Mouse (Mus musculus) midbrain, embryonic 11.5 days (tissue): ENCODE measurements around the gene Tnfsfm13. TPM values are rescaled to one million over a fixed set of nuclear protein-coding genes. Genes with fewer than 3 reads are reported as not detected.

Experiments
- ATAC-seq: fragments of 200-750 bp; cut with Nextera tagmentation; 2 replicates; pipeline ENCODE4 v1.8.0; 2017; ENCODE audit warnings: moderate TSS enrichment, moderate library complexity; ENCODE audit not compliant: low FRiP score
- DNase-seq: peaks from one replicate; pipeline ENCODE4 v3.0.0; 2015; ENCODE audit warnings: low spot score; ENCODE audit errors: missing footprints
- H3K27ac ChIP-seq: fragments of 300-500 bp; sonication (generic); 2 replicates; pipeline ENCODE4 v1.5.1; 2014; ENCODE audit warnings: low read depth, low read length
- H3K27me3 ChIP-seq: fragments of 300-500 bp; sonication (generic); 2 replicates; pipeline ENCODE4 v1.6.1; 2014; ENCODE audit warnings: mild to moderate bottlenecking, low read length, moderate library complexity, mixed read lengths; ENCODE audit not compliant: control insufficient read depth, insufficient read depth
- H3K36me3 ChIP-seq: fragments of 300-500 bp; sonication (generic); 2 replicates; pipeline ENCODE4 v1.6.1; 2014; ENCODE audit warnings: mild to moderate bottlenecking, low read length, moderate library complexity, mixed read lengths; ENCODE audit not compliant: control insufficient read depth, insufficient read depth
- H3K4me1 ChIP-seq: fragments of 300-500 bp; sonication (generic); 2 replicates; pipeline ENCODE4 v1.6.1; 2014; ENCODE audit warnings: low read length; ENCODE audit not compliant: control insufficient read depth, insufficient read depth
- H3K4me2 ChIP-seq: fragments of 300-500 bp; sonication (generic); 2 replicates; pipeline ENCODE4 v1.6.1; 2014; ENCODE audit warnings: mild to moderate bottlenecking, moderate library complexity
- H3K4me3 ChIP-seq: fragments of 300-500 bp; sonication (generic); 2 replicates; pipeline ENCODE4 v1.5.1; 2014; ENCODE audit warnings: low read depth, low read length
- H3K9ac ChIP-seq: fragments of 300-500 bp; sonication (generic); 2 replicates; pipeline ENCODE4 v1.6.1; 2014; ENCODE audit warnings: low read length
- H3K9me3 ChIP-seq: fragments of 300-500 bp; sonication (generic); 2 replicates; pipeline ENCODE4 v1.6.1; 2016; ENCODE audit warnings: low read length; ENCODE audit not compliant: control insufficient read depth
- WGBS: fragments of 180-500 bp; shearing (Covaris S2); extraction: QIAGEN DNeasy Blood & Tissue Kit; methylation state at CpG from one replicate; pipeline ENCODE4 v1.1.7; 2014; 5-methylcytosine and 5-hydroxymethylcytosine counted together
- polyA plus RNA-seq: library from polyadenylated mRNA; unstranded; fragments of >200 nt; fragmentation: Nextera tagmentation; extraction: Ambion mirVana; gene quantifications from 2 replicates; pipeline ENCODE4 v1.2.1, GENCODE M21; 2014

Tnfsfm13 gene
- polyA plus RNA-seq, 1 experiment from 2014 or later: 0.78 TPM

GRCm38 (mm10) chr11:69697396-69697795, 1.5 kb upstream of the Tnfsfm13 start:
- no peak overlapping the region for H3K9ac ChIP-seq
- no peak overlapping the region for H3K27ac ChIP-seq
- H3K4me2 ChIP-seq: no peak overlapping the region
- no peak for ATAC-seq
- H3K4me1 ChIP-seq: peaks cover 5% of the 10 kb centered on the region; the same call in 1 of the 2 replicates
- no peaks in the 10 kb centered on the region for H3K36me3 ChIP-seq
- H3K27me3 ChIP-seq: no peaks in the 10 kb centered on the region
- H3K4me3 ChIP-seq: no peak overlapping the region
- H3K9me3 ChIP-seq: no peaks in the 10 kb centered on the region
- WGBS: 96% methylated on average over 3 of the region's 3 CpGs
- peak; percentile 77 for DNase-seq

GRCm38 (mm10) chr11:69695046-69695360, 895 bp downstream of the Tnfsfm13 start:
- Histone ChIP-seq H3K4me2 (peak overlapping the region; percentile 65), H3K27ac (no peak overlapping the region), H3K9ac (peak overlapping the region; percentile 65), H3K9me3 (no peaks in the 10 kb centered on the region), H3K36me3 (no peaks in the 10 kb centered on the region), H3K27me3 (no peaks in the 10 kb centered on the region), H3K4me1 (peaks cover 5% of the 10 kb centered on the region; the same call in 1 of the 2 replicates), H3K4me3 (peak overlapping the region; percentile 32)
- DNase-seq (no peak), ATAC-seq (no peak)
- WGBS: 38% methylated on average over 6 of the region's 6 CpGs

DNA sequence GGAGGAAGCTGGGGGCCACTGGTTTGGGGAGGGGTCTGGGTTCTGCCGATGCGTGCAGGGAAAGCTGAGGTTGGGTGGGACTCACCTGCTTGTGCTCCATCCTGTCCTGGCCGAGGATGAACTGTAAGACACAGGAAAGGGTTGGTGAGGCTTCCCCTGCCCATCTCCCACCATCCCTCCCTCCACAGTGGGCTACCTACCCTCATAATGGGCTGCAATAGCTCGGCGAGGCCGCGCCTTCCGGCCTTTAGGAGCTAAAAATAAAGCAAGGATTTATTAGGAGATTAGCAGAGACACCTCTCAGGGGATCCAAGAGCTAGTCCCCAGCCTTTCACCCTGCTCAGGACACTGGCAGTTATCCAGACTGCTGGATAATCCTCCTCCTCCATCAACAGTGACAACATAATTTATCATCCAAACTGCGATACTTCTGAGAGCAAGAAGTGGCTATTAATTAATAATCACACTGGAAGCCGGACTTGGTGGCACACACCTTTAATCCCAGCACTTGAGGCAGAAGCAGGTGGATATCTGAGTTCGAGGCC, 2.4 kb downstream of the Tnfsfm13 start:
- Histone ChIP-seq H3K4me1 (peaks cover 5% of the 10 kb centered on the region; the same call in 1 of the 2 replicates), H3K4me2 (no peak overlapping the region), H3K9ac (no peak overlapping the region), H3K36me3 (no peaks in the 10 kb centered on the region), H3K4me3 (no peak overlapping the region), H3K27me3 (no peaks in the 10 kb centered on the region), H3K27ac (no peak overlapping the region), H3K9me3 (no peaks in the 10 kb centered on the region)
- ATAC-seq (no peak), DNase-seq (peak; percentile 35)
- 61% methylated on average over 11 of the region's 11 CpGs for WGBS

DNA sequence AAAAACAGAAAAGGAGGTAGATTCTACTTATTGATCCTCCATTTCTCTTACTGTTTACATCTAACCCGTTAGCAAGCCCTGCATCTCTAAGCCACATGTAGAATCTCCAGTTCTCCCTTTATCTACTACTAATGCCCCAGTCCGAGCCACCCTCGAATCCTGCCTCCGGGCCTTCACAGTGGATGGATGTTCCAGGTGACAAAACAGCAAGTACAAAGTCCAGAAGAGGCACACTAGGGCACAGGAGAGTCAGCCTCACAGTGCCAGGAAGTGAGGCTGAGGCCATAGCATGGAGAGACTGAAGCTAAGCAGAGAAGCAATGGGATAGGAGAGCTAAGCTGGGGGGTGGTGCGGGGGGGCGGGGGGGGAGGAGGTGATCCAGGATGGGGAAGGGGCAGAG, 3.0 kb downstream of the Tnfsfm13 start:
- H3K36me3 ChIP-seq: no peaks in the 10 kb centered on the region
- no peak overlapping the region for H3K9ac ChIP-seq
- DNase-seq: peak; percentile 21
- H3K4me2 ChIP-seq: no peak overlapping the region
- H3K27ac ChIP-seq: no peak overlapping the region
- no peaks in the 10 kb centered on the region for H3K27me3 ChIP-seq
- ATAC-seq: no peak
- H3K4me3 ChIP-seq: no peak overlapping the region
- peaks cover 5% of the 10 kb centered on the region; the same call in 1 of the 2 replicates for H3K4me1 ChIP-seq
- 83% methylated on average over 6 of the region's 6 CpGs for WGBS
- no peaks in the 10 kb centered on the region for H3K9me3 ChIP-seq

GRCm38 (mm10) chr11:69692196-69692811, 3.6 kb downstream of the Tnfsfm13 start:
- no peak overlapping the region for H3K4me2 ChIP-seq
- WGBS: 85% methylated on average over 9 of the region's 9 CpGs
- no peaks in the 10 kb centered on the region for H3K9me3 ChIP-seq
- no peaks in the 10 kb centered on the region for H3K27me3 ChIP-seq
- H3K36me3 ChIP-seq: no peaks in the 10 kb centered on the region
- peaks cover 5% of the 10 kb centered on the region; the same call in 1 of the 2 replicates for H3K4me1 ChIP-seq
- H3K27ac ChIP-seq: no peak overlapping the region
- H3K9ac ChIP-seq: no peak overlapping the region
- DNase-seq (no peak), ATAC-seq (no peak)
- no peak overlapping the region for H3K4me3 ChIP-seq

- ATAC-seq: no peak
- Histone ChIP-seq H3K27ac (no peak overlapping the region), H3K27me3 (no peaks in the 10 kb centered on the region), H3K4me2 (no peak overlapping the region), H3K9me3 (no peaks in the 10 kb centered on the region), H3K36me3 (no peaks in the 10 kb centered on the region), H3K4me3 (no peak overlapping the region), H3K9ac (no peak overlapping the region), H3K4me1 (0 out of 2 replicates have a peak, but pooled peaks cover 3% of the 10 kb centered on the region)
- DNase-seq: no peak
- WGBS: 91% methylated on average over 1 of the region's 1 CpGs
Observed at GRCm38 (mm10) chr11:69689891-69690290, 6.0 kb downstream of the Tnfsfm13 start.

DNA sequence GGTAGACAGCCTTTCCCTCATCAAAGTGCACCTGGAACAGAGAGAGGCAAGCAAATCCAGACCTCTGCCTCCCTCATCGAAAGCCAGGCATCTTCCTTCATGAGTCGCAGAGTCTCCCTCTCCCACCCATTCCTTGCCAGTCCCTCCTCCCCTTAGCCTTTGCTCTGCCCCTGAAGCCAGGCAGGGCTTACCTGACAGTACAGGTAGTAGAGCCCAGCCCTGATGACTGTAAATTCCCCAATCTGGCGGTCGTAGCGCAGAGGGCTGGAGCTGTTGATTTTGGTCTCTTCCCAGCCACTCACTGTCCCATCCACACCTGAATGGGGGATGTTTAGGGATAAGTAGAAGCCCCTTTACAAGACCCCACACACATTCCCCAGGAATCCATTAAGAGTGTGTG, 8.8 kb downstream of the Tnfsfm13 start:
- 68% methylated on average over 5 of the region's 5 CpGs for WGBS
- Histone ChIP-seq H3K9ac (no peak overlapping the region), H3K27ac (no peak overlapping the region), H3K4me1 (0 out of 2 replicates have a peak, but pooled peaks cover 5% of the 10 kb centered on the region), H3K9me3 (no peaks in the 10 kb centered on the region), H3K27me3 (no peaks in the 10 kb centered on the region), H3K4me3 (no peak overlapping the region), H3K36me3 (no peaks in the 10 kb centered on the region), H3K4me2 (no peak overlapping the region)
- no peak for ATAC-seq
- peak; percentile 45 for DNase-seq

- no peak for ATAC-seq
- H3K27me3 ChIP-seq: no peaks in the 10 kb centered on the region
- no peak overlapping the region for H3K4me2 ChIP-seq
- peak; percentile 81 for DNase-seq
- H3K27ac ChIP-seq: no peak overlapping the region
- 0 out of 2 replicates have a peak overlapping the region, but pooled peaks have one; percentile 24 for H3K9ac ChIP-seq
- H3K4me3 ChIP-seq: no peak overlapping the region
- H3K9me3 ChIP-seq: no peaks in the 10 kb centered on the region
- H3K36me3 ChIP-seq: no peaks in the 10 kb centered on the region
- WGBS: 15% methylated on average over 4 of the region's 4 CpGs
- H3K4me1 ChIP-seq: 0 out of 2 replicates have a peak, but pooled peaks cover 5% of the 10 kb centered on the region
Observed at GRCm38 (mm10) chr11:69686377-69686776, 9.5 kb downstream of the Tnfsfm13 start.

GRCm38 (mm10) chr11:69685526-69686148, 10.3 kb downstream of the Tnfsfm13 start, which contains the start of gene Tnfsf13:
Tnfsf13 (minus strand) TSS chr11:69685784.
- no peak within 1 kb of the TSS for H3K4me2 ChIP-seq
- H3K27me3 ChIP-seq: no peaks in the 10 kb centered on the region
- H3K27ac ChIP-seq: no peak within 1 kb of the TSS
- H3K4me1 ChIP-seq: peaks cover 10% of the 10 kb centered on the region
- ATAC-seq (no peak), DNase-seq (peak; percentile 71)
- H3K36me3 ChIP-seq: no peaks in the 10 kb centered on the region
- WGBS: 72% methylated on average over 10 of the region's 10 CpGs
- H3K9ac ChIP-seq: peak within 1 kb of the TSS; percentile 24; the same call in 1 of the 2 replicates
- H3K9me3 ChIP-seq: no peaks in the 10 kb centered on the region
- no peak within 1 kb of the TSS for H3K4me3 ChIP-seq
